Mouse (Mus musculus) thymus, adult 2 months (tissue): Measurements from ENCODE around the gene Fgfr3.

Experiments used
- CTCF ChIP-seq: fragments of 200-500 bp; IDR thresholded peaks from 2 replicates; pipeline ENCODE4 v1.5.1; 2012; ENCODE audit warnings: mild to moderate bottlenecking, control low read depth, low read length, moderate library complexity, borderline replicate concordance; ENCODE audit not compliant: control insufficient read depth, poor library complexity, insufficient read depth; ENCODE audit errors: extremely low read depth
- POLR2A ChIP-seq: fragments of 200-500 bp; IDR thresholded peaks from 2 replicates; pipeline ENCODE4 v1.6.1; 2012; ENCODE audit warnings: mild to moderate bottlenecking, low read length, control low read depth, moderate library complexity; ENCODE audit not compliant: control insufficient read depth, poor library complexity, insufficient read depth; ENCODE audit errors: extremely low read depth

- TF ChIP-seq POLR2A (no peak), CTCF (no peak)
Observed at GRCm38 (mm10) chr5:33696430-33696829, 25.0 kb upstream of the Fgfr3 start.
